Mouse (Mus musculus) lung, adult 2 months (tissue): ENCODE measurements around the gene Npr1. TPM values are rescaled to one million over a fixed set of nuclear protein-coding genes. Genes with fewer than 3 reads are reported as not detected.
A peak's percentile ranks its signal among the peaks of the same experiment; 100 is the strongest.

Experiments
- DNase-seq: peaks from one replicate; pipeline ENCODE4 v3.0.0; 2022
- H3K4me1 ChIP-seq: fragments of 200-500 bp; 2 replicates; pipeline ENCODE4 v1.6.1; 2011; ENCODE audit warnings: low read length; ENCODE audit not compliant: control insufficient read depth, insufficient read depth
- H3K4me3 ChIP-seq: fragments of 200-500 bp; replicated peaks from 2 replicates; pipeline ENCODE3; 2011; ENCODE audit warnings: low read depth, mild to moderate bottlenecking, control low read depth, low read length; ENCODE audit errors: extremely low read depth
- CTCF ChIP-seq: fragments of 200-500 bp; IDR thresholded peaks from 2 replicates; pipeline ENCODE4 v1.5.1; 2011; ENCODE audit warnings: mild to moderate bottlenecking, low read length, control low read depth; ENCODE audit not compliant: insufficient read depth
- POLR2A ChIP-seq: fragments of 200-500 bp; IDR thresholded peaks from 2 replicates; pipeline ENCODE4 v1.6.1; 2011; ENCODE audit warnings: low read depth, mild to moderate bottlenecking, control low read depth, low read length, borderline replicate concordance; ENCODE audit errors: extremely low read depth
- WGBS: fragments of 180-500 bp; shearing (Covaris S2); methylation state at CpG from one replicate; pipeline ENCODE4 v1.1.7; 2018; 5-methylcytosine and 5-hydroxymethylcytosine counted together
- polyA plus RNA-seq: library from polyadenylated mRNA; depleted of rRNA; stranded (reverse); fragments of >200 nt; gene quantifications from 2 replicates; pipeline ENCODE4 v1.2.3, GENCODE M21; 2012

Npr1 gene
- polyA plus RNA-seq, 1 experiment, result 199 TPM

- peaks cover 3% of the 10 kb centered on the region; the same call in 1 of the 2 replicates for H3K4me1 ChIP-seq
- H3K4me3 ChIP-seq, result no peak overlapping the region
- TF ChIP-seq POLR2A (no peak), CTCF (no peak)
- DNase-seq, result no peak
- WGBS, result 53% methylated on average over 5 of the region's 5 CpGs
These were observed 21.3 kb upstream of the Npr1 start for GRCm38 (mm10) chr3:90486998-90487397.

GRCm38 (mm10) chr3:90475831-90476611 lies 10.4 kb upstream of the Npr1 start, which contains the start of gene Ilf2:
Gene Ilf2, plus strand, starts transcription at chr3:90476126.
- peak; percentile 90 for DNase-seq
- WGBS, result under 1% methylated on average over 45 of the region's 45 CpGs
- Histone ChIP-seq H3K4me3 (peak within 1 kb of the TSS; percentile 80), H3K4me1 (peaks cover 5% of the 10 kb centered on the region)
- TF ChIP-seq CTCF, result peak; percentile 23; the same call in 1 of the 2 replicates
- TF ChIP-seq POLR2A, result peak; percentile 81; the same call in 1 of the 2 replicates

- TF ChIP-seq POLR2A (no peak), CTCF (no peak)
- Histone ChIP-seq H3K4me1 (peaks cover 5% of the 10 kb centered on the region), H3K4me3 (peak overlapping the region; percentile 31)
- WGBS, result 33% methylated on average over 16 of the region's 16 CpGs
- DNase-seq, result no peak
These were observed 9.6 kb upstream of the Npr1 start for GRCm38 (mm10) chr3:90475151-90475830.

- TF ChIP-seq CTCF, result no peak
- TF ChIP-seq POLR2A, result no peak
- WGBS, result 5% methylated on average over 3 of the region's 3 CpGs
- DNase-seq, result no peak
These were observed 6.5 kb upstream of the Npr1 start for GRCm38 (mm10) chr3:90472213-90472612.

DNA sequence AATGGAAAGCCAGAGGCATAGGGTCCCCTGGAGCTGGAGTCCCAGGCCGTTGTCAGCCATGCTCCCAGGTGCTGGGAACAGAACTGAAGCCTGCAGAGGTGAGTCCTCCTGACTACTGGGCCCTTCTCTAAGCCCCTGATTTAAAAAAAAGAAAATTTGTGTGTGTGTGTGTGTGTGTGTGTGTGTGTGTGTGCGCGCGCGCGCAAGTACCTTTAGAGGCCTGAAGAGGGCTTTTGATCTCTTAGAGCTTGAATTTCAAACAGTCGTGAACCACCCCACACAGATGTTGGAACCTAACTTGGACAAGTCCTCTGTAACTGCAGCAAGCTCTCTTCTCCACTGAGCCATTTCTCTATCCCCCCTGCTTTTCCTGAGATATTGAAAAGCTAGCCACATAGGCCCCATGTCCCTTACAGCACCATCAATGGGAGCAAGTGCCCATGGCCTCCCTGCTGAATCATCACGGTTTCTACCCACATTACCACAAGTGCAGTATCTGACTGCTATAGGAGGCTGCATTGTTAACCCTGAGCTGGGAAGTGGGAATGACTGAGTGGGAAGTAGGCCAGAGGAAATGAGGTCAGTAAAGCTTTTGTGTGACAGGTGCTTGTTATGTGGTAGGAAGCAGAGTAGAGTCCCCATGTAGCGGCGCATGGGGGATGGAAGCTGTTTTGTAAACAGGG lies 2.1 kb upstream of the Npr1 start:
- WGBS, result 94% methylated on average over 10 of the region's 10 CpGs

More at GRCm38 (mm10) chr3:90472213-90472612, 6.5 kb upstream of the Npr1 start:
- Histone ChIP-seq H3K4me1 (peaks cover 5% of the 10 kb centered on the region), H3K4me3 (no peak overlapping the region)

GRCm38 (mm10) chr3:90466311-90466766 lies 673 bp upstream of the Npr1 start:
- TF ChIP-seq CTCF, result peak; percentile 79
- no peak for TF ChIP-seq POLR2A
- peak; percentile 58 for DNase-seq
- H3K4me1 ChIP-seq, result no peaks in the 10 kb centered on the region
- H3K4me3 ChIP-seq, result peak overlapping the region; percentile 77
- 1% methylated on average over 15 of the region's 15 CpGs for WGBS

More for the DNA sequence above, 2.1 kb upstream of the Npr1 start:
- no peak for DNase-seq
- H3K4me1 ChIP-seq, result no peaks in the 10 kb centered on the region; the same call in 1 of the 2 replicates
- TF ChIP-seq CTCF (no peak), POLR2A (no peak)
- H3K4me3 ChIP-seq, result no peak overlapping the region

DNA sequence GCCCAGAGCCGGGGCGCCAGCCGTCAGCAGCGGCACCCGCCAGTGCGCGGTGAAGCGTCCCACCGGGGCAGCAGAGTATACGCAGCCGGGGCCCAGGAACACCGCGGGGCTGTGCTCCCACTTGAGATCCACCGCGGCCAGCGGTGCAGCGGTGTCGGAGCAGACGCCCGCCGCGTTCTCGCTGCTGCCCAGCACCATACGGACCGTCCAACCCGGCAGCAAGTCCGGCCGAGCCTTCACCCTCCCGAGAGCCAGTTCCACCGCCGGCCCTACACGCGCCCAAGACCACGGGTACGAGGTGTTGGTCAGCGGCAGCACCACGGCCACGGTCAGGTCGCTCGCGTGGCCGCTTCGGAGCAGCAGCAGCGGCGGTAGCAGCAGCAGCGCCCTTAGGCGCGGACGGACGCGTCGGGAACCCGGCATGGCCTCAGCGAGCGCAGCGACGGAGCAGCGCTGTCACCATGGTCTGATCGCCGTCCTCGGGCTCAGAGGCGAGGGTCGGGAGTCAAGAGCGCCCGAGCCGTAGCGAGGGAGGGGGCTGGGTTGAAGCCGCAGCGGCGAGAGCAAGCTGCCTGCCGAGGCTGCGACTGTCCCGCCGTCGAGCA lies 483 bp downstream of the Npr1 start:
- TF ChIP-seq POLR2A (no peak), CTCF (no peak)
- DNase-seq, result peak; percentile 72
- H3K4me1 ChIP-seq, result no peaks in the 10 kb centered on the region; the same call in 1 of the 2 replicates
- WGBS, result 1% methylated on average over 75 of the region's 75 CpGs
- peak overlapping the region; percentile 96 for H3K4me3 ChIP-seq

- 10% methylated on average over 37 of the region's 37 CpGs for WGBS
- no peak for TF ChIP-seq CTCF
- TF ChIP-seq POLR2A, result peak; percentile 68; the same call in 1 of the 2 replicates
- DNase-seq, result peak; percentile 75
- no peaks in the 10 kb centered on the region; the same call in 1 of the 2 replicates for H3K4me1 ChIP-seq
- H3K4me3 ChIP-seq, result peak overlapping the region; percentile 96
These were observed 1.1 kb downstream of the Npr1 start for GRCm38 (mm10) chr3:90464552-90465080.
